Mouse (Mus musculus) CH12.LX (cell line): ENCODE measurements around the gene Eml3. TPM values are rescaled to one million over a fixed set of nuclear protein-coding genes. Genes with fewer than 3 reads are reported as not detected.

Experiments used
- DNase-seq: peaks from one replicate; pipeline ENCODE4 v3.0.0-alpha.2; 2013; ENCODE audit errors: extremely low read depth
- H3K27ac ChIP-seq: 2 replicates; pipeline ENCODE4 v1.5.1; 2012; ENCODE audit warnings: low read depth, mild to moderate bottlenecking, control low read depth, moderate library complexity; ENCODE audit not compliant: insufficient read depth
- H3K27me3 ChIP-seq: replicated peaks from 2 replicates; pipeline ENCODE3; 2012; ENCODE audit warnings: inconsistent platforms
- H3K36me3 ChIP-seq, 2 experiments: replicated peaks in 1 of 2; 2 replicates each; pipeline versions ENCODE3 to v1.6.1; 2012; ENCODE audit warnings: inconsistent platforms in 1 of 2, low read length in 1 of 2, mild to moderate bottlenecking in 1 of 2, mixed read lengths in 1 of 2, moderate library complexity in 1 of 2; ENCODE audit not compliant: control insufficient read depth in 1 of 2, insufficient read depth in 1 of 2
- H3K4me1 ChIP-seq, 2 experiments: 2 replicates each; pipeline ENCODE4 v1.6.1; 2012; ENCODE audit warnings: inconsistent platforms in 1 of 2, moderate library complexity in 1 of 2; ENCODE audit not compliant: insufficient read depth in 2 of 2, control insufficient read depth in 1 of 2
- H3K4me2 ChIP-seq: 2 replicates; pipeline ENCODE4 v1.6.1; 2012; ENCODE audit warnings: low read depth, mild to moderate bottlenecking, control low read depth; ENCODE audit not compliant: poor library complexity, insufficient read depth, severe bottlenecking
- H3K4me3 ChIP-seq, 3 experiments: fragments of 150-350 bp in 1 of 3; sonication (generic) in 1 of 3; replicated peaks in 1 of 3; 2 replicates each; pipeline versions ENCODE3 to v1.5.1; 2011 to 2012; ENCODE audit warnings: low read depth in 2 of 3, low read length in 2 of 3, mild to moderate bottlenecking in 2 of 3, moderate library complexity in 2 of 3, control low read depth in 1 of 3, improper control_type of control experiment in 1 of 3, inconsistent platforms in 1 of 3, mixed read lengths in 1 of 3; ENCODE audit not compliant: poor library complexity in 1 of 3
- H3K79me2 ChIP-seq: replicated peaks from 2 replicates; pipeline ENCODE4 v1.6.1; 2012; ENCODE audit warnings: mild to moderate bottlenecking, moderate library complexity; ENCODE audit not compliant: control insufficient read depth, poor library complexity, insufficient read depth, severe bottlenecking; ENCODE audit errors: extremely low read depth
- H3K9ac ChIP-seq: 2 replicates; pipeline ENCODE4 v1.6.1; 2012; ENCODE audit warnings: low read depth, mild to moderate bottlenecking, control low read depth, moderate library complexity; ENCODE audit not compliant: insufficient read depth
- H3K9me3 ChIP-seq: replicated peaks from 2 replicates; pipeline ENCODE3; 2012; ENCODE audit warnings: low read length, inconsistent platforms, mixed read lengths
- BHLHE40 ChIP-seq: IDR thresholded peaks from 2 replicates; pipeline ENCODE4 v1.6.1; 2011; ENCODE audit warnings: mild to moderate bottlenecking, low read depth, low read length, improper control_type of control experiment
- CHD1 ChIP-seq: IDR thresholded peaks from 2 replicates; pipeline ENCODE4 v1.6.1; 2012; ENCODE audit warnings: low read depth, low read length, improper control_type of control experiment, inconsistent platforms
- E2F4 ChIP-seq: IDR thresholded peaks from 2 replicates; pipeline ENCODE4 v1.6.1; 2011; ENCODE audit warnings: low read depth, low read length, improper control_type of control experiment; ENCODE audit not compliant: insufficient replicate concordance
- EP300 ChIP-seq: IDR thresholded peaks from 2 replicates; pipeline ENCODE4 v1.6.1; 2011; ENCODE audit warnings: low read length, improper control_type of control experiment
- ETS1 ChIP-seq: conservative IDR thresholded peaks from 2 replicates; pipeline ENCODE4 v1.6.1; 2012; ENCODE audit warnings: low read depth, mild to moderate bottlenecking, inconsistent platforms, low read length, improper control_type of control experiment, moderate library complexity
- JUND ChIP-seq: conservative IDR thresholded peaks from 2 replicates; pipeline ENCODE4 v1.6.1; 2011; ENCODE audit warnings: low read depth, low read length, improper control_type of control experiment
- KAT2A ChIP-seq: IDR thresholded peaks from 2 replicates; pipeline ENCODE4 v1.6.1; 2012; ENCODE audit warnings: low read length, improper control_type of control experiment, inconsistent platforms; ENCODE audit not compliant: insufficient replicate concordance
- MAFK ChIP-seq: IDR thresholded peaks from 2 replicates; pipeline ENCODE4 v1.6.1; 2011; ENCODE audit warnings: low read length, improper control_type of control experiment; ENCODE audit not compliant: insufficient replicate concordance
- MAX ChIP-seq: IDR thresholded peaks from 2 replicates; pipeline ENCODE4 v1.6.1; 2011; ENCODE audit warnings: low read length, improper control_type of control experiment
- MAZ ChIP-seq: IDR thresholded peaks from 2 replicates; pipeline ENCODE4 v1.6.1; 2012; ENCODE audit warnings: low read depth, mild to moderate bottlenecking, inconsistent platforms, low read length, improper control_type of control experiment, moderate library complexity
- MEF2A ChIP-seq: IDR thresholded peaks from 2 replicates; pipeline ENCODE4 v1.6.1; 2014; ENCODE audit warnings: low read depth, mild to moderate bottlenecking, inconsistent platforms, low read length, improper control_type of control experiment, borderline replicate concordance
- MXI1 ChIP-seq: IDR thresholded peaks from 2 replicates; pipeline ENCODE4 v1.6.1; 2011; ENCODE audit warnings: mild to moderate bottlenecking, low read depth, low read length, improper control_type of control experiment
- MYC ChIP-seq: IDR thresholded peaks from 2 replicates; pipeline ENCODE4 v1.6.1; 2011; ENCODE audit warnings: low read depth, mild to moderate bottlenecking, improper control_type of control experiment, low read length
- PAX5 ChIP-seq: IDR thresholded peaks from 2 replicates; pipeline ENCODE4 v1.6.1; 2012; ENCODE audit warnings: low read length, inconsistent platforms, mixed read lengths
- RAD21 ChIP-seq: IDR thresholded peaks from 2 replicates; pipeline ENCODE4 v1.6.1; 2011; ENCODE audit warnings: low read depth, mild to moderate bottlenecking, low read length, improper control_type of control experiment, moderate library complexity
- RCOR1 ChIP-seq: conservative IDR thresholded peaks from 2 replicates; pipeline ENCODE4 v1.6.1; 2012; ENCODE audit warnings: low read depth, mild to moderate bottlenecking, inconsistent platforms, low read length, improper control_type of control experiment
- UBTF ChIP-seq: IDR thresholded peaks from 2 replicates; pipeline ENCODE4 v1.6.1; 2012; ENCODE audit warnings: low read depth, mild to moderate bottlenecking, inconsistent platforms, low read length, improper control_type of control experiment, moderate library complexity
- USF2 ChIP-seq: conservative IDR thresholded peaks from 2 replicates; pipeline ENCODE4 v1.6.1; 2011; ENCODE audit warnings: low read depth, low read length, improper control_type of control experiment
- ZNF384 ChIP-seq: IDR thresholded peaks from 2 replicates; pipeline ENCODE4 v1.6.1; 2012; ENCODE audit warnings: low read depth, low read length, improper control_type of control experiment, inconsistent platforms
- dilution Hi-C: fragments of 300-500 bp; cut with MboI; formaldehyde crosslinking; loops from 2 replicates; pipeline ENCODE4 v1.14.3; 2020; ENCODE audit warnings: low sequenced_read_pairs; ENCODE audit not compliant: extremely low pct_unique_long_range_greater_than_20kb, extremely low pct_ligation_motif_present
- in situ Hi-C: fragments of 300-500 bp; cut with MboI; formaldehyde crosslinking; loops from 3 replicates; pipeline ENCODE4 v1.14.3; 2019; ENCODE audit warnings: low sequenced_read_pairs, low pct_ligation_motif_present, low pct_unique_long_range_greater_than_20kb, mixed read lengths
- polyA plus RNA-seq: library from polyadenylated mRNA; unstranded; fragments of >175 nt; gene quantifications from 2 replicates; pipeline ENCODE4 v1.2.1, GENCODE M21; 2012; ENCODE audit warnings: low read depth; ENCODE audit not compliant: insufficient read length
- total RNA-seq, 2 experiments: library from RNA; depleted of rRNA; stranded (reverse); fragments of 300-350 nt in 1 of 2; fragments of >200 nt in 1 of 2; gene quantifications; 2 replicates each; pipeline ENCODE4 v1.2.3; 2012 to 2014

Gene Eml3
- total and polyA plus RNA-seq, 3 experiments, result 18.7 to 37.3 (median 33.3) TPM

- dilution Hi-C loops, result no loop called here
- H3K4me3 ChIP-seq, result no peak overlapping the region
- peaks cover 34 to 72% of the 10 kb centered on the region in 2 experiments for H3K4me1 ChIP-seq
- H3K4me2 ChIP-seq, result no peak overlapping the region
- no peak for TF ChIP-seq UBTF
- TF ChIP-seq MEF2A, result no peak
- TF ChIP-seq USF2, result no peak
- TF ChIP-seq MAZ, result no peak
- TF ChIP-seq ZNF384, result no peak
- TF ChIP-seq ETS1, result no peak
- no peak for TF ChIP-seq E2F4
- TF ChIP-seq MYC, result no peak
- no peak for TF ChIP-seq JUND
- no peak for TF ChIP-seq RCOR1
- TF ChIP-seq PAX5, result no peak
- no peak for TF ChIP-seq RAD21
- TF ChIP-seq MAFK, result no peak
- no peak for TF ChIP-seq BHLHE40
- no peak for TF ChIP-seq KAT2A
- no peak for TF ChIP-seq CHD1
- no peak for TF ChIP-seq MXI1
- no peak for TF ChIP-seq MAX
- no peak for TF ChIP-seq EP300
- DNase-seq, result no peak
- no peak overlapping the region for H3K27ac ChIP-seq
- H3K36me3 ChIP-seq, result peaks cover 0 to 17% of the 10 kb centered on the region in 2 experiments
- peaks cover 11% of the 10 kb centered on the region for H3K79me2 ChIP-seq
- H3K27me3 ChIP-seq, result peaks cover 14% of the 10 kb centered on the region
- H3K9ac ChIP-seq, result no peak overlapping the region
- no peaks in the 10 kb centered on the region for H3K9me3 ChIP-seq
- in situ Hi-C loops, result no loop called here
Observed at GRCm38 (mm10) chr19:8985891-8986290, 56.5 kb downstream of the Eml3 start.

DNA sequence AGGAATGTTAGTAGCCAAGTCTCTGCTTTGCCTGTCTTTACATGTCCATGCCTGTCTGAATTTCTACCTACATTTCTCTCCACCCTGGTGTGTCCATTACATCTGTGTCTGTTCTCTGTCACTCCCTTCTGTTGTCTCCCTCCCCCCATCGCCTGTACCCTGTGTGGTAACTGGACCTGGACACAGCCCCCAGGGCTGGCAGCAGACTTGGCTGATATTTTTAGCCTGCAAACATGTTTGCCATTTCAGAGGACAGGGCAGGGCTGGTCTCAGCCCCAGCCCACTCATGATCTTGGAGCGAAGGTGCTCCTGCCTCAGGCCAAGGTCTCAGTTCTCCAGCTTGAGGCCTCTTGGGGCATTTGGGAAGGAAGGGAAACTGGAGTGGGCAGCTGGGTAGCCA is 58.5 kb downstream of the Eml3 start:
- dilution Hi-C loops (no loop called here), in situ Hi-C loops (no loop called here)
- H3K27ac ChIP-seq, result no peak overlapping the region
- peaks cover 44 to 75% of the 10 kb centered on the region in 2 experiments for H3K4me1 ChIP-seq
- peaks cover 14% of the 10 kb centered on the region for H3K27me3 ChIP-seq
- no peak for DNase-seq
- H3K36me3 ChIP-seq, result peaks cover 0 to 2% of the 10 kb centered on the region in 2 experiments
- H3K79me2 ChIP-seq, result peaks cover 16% of the 10 kb centered on the region
- H3K4me2 ChIP-seq, result no peak overlapping the region
- no peak for TF ChIP-seq PAX5
- TF ChIP-seq RCOR1, result no peak
- no peak for TF ChIP-seq EP300
- H3K4me3 ChIP-seq, result no peak overlapping the region
- no peak overlapping the region for H3K9ac ChIP-seq
- H3K9me3 ChIP-seq, result no peaks in the 10 kb centered on the region
